Mouse (Mus musculus) ES-CJ7 (cell line): ENCODE data around the gene Gm32802.
"Not testable (repeated sequence)": the region's sequence is repeated elsewhere in the genome, so short reads cannot be mapped to it uniquely, and the experiment has no call there.

Source experiments
- DNase-seq: peaks from one replicate; pipeline ENCODE4 v3.0.0; 2011; ENCODE audit warnings: low read depth, low spot score

Gene Gm32802

GRCm38 (mm10) chr10:118258388-118258787 is at the start of gene Gm32802:
Gene Gm32802 (plus strand): TSS chr10:118258688.
- not testable (repeated sequence) for DNase-seq

DNA sequence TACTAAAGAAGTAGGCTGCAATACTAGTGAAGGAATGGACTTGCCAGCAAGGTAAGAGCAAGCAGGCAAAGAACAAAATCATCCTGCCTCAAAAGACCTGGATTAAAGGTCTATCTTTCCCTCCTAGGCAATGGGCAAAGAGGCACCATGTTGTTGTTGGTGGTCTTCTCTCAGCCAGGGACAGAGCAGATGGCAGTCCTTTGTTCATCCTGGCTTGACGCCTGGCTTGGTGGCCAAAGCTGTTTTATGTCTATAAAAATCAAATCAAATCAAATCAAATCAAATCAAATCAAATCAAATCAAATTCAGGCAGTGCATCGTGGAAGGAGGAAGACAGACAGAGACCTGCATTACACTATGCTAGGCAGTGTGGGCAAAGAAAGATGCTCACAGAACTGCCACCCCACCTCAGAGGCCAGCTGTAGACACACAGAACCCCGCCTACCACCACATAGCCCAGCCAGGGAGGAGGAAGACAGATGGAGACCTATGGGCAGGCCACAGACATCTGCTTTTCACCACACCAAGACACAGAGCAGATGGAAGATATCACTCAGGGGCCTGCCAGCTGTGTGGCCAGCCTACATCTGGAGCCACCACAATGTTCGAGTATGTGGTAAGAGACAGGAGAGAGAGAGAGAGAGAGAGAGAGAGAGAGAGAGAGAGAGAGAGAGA is 42.6 kb upstream of the Gm32802 start:
- DNase-seq, result not testable (repeated sequence)

GRCm38 (mm10) chr10:118227629-118228028 is 30.9 kb upstream of the Gm32802 start:
- DNase-seq, result not testable (repeated sequence)

DNA sequence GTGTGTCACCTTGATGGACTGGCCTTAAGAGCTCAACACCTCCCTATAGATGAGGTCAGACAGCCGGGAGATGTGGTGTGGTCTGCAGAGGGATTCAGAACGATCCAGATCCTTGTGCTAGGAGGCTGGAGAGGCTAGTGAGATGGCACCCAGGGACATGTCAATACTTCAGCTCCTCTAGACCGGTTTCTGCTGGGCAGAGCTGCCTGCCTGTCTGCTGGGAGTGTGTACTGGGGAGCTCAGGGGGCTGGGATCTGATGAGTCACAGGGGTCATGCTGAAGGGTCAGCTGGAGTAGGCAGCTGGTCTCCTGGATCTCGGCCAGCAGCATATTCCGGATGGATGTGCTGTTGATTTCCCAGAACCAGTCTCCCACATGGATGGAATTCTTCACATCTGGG is 25.9 kb upstream of the Gm32802 start:
- DNase-seq, result not testable (repeated sequence)

DNA sequence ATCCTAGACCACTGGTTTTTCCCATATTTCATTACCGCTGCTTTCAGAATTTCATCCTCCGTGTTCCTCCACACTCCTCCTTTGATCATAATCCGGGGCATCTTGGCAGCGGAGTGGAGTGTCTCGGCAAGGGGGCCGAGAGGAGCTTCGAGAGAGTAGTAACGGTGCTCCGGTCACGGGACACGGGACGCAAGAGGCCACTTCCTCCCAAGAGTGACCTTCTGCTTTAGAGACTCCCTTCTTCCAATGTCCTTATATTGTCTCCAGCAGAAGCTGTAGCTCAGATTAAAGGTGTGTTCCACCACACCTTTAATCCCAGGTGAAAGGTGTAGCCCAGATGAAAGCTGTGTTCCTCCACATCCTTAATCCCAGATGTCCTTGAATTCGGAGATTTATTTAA is 17.8 kb upstream of the Gm32802 start, which contains the start of gene Gm32717:
Gene Gm32717 (minus strand): TSS at position 101 of the 400 bp plus-strand sequence.
- DNase-seq, result not testable (repeated sequence)

GRCm38 (mm10) chr10:118249006-118249595 is 9.4 kb upstream of the Gm32802 start:
- DNase-seq, result not testable (repeated sequence)

GRCm38 (mm10) chr10:118250852-118251295 is 7.6 kb upstream of the Gm32802 start:
- DNase-seq, result peak; percentile 20

GRCm38 (mm10) chr10:118268812-118269211 is 10.3 kb downstream of the Gm32802 start:
- DNase-seq, result not testable (repeated sequence)

GRCm38 (mm10) chr10:118271416-118271815 is 12.9 kb downstream of the Gm32802 start:
- not testable (repeated sequence) for DNase-seq

GRCm38 (mm10) chr10:118278069-118278468 is 19.6 kb downstream of the Gm32802 start:
- not testable (repeated sequence) for DNase-seq

DNA sequence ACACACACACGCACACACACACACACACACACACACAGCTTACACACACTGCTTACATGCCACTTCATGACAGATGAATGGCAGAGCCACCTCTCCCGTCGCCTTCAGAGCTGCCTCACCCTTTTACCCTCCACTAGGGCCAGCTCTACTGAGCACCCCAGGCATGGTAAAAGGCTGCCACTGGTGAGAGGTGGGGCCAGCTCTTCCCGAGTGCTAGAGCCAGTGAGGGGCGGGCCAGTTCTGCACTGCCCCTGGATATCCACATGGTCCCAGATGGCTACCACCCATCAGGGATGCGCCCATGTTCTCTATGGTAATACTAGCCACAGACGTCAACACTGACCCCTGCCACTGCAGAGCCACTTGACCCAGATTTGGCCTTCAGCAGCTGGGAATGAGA is 24.1 kb downstream of the Gm32802 start:
- DNase-seq, result not testable (repeated sequence)

- not testable (repeated sequence) for DNase-seq
Observed at GRCm38 (mm10) chr10:118283016-118283415, 24.5 kb downstream of the Gm32802 start.

DNA sequence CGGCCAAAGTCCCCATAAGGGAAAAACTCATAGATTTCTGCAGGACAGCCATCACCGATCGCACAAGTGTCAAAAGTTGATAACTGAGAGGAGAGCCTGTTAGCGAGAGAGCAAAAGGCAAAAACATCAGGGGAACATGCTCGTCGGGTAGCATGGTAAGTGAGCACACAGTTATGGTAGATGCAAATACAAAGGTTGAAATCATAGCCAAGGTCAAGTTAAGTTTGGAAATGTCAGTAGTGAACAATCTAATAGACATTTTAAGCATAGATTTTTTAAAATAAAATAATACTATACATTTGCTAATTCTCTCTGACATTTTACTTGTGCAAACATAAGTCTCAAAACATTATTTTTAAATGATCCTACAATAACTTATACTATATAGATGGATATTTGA is 36.5 kb downstream of the Gm32802 start, which contains the start of gene Iltifb:
Gene Iltifb (minus strand): TSS at position 101 of the 400 bp plus-strand sequence.
- DNase-seq, result no peak

DNA sequence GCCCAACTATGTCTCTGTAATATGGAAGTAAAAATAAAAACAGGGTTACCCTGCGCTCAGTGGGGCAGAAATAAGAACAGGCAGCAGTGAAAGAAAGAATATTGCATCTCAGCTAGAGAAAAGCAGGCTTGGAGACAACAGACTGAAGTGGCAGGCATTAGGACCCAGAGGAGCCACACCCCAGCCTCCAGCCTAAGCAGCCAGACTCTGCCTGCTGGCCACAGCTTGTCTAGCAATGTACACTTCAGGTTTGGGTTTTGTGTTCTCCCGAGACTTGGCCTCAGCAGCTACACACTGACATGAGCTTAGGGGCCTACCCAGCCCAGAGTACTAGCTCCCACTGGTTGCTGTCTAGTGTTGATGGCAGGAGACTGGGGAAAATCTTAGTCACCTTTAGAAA is 43.6 kb downstream of the Gm32802 start:
- DNase-seq, result not testable (repeated sequence)
